Mouse (Mus musculus): Measurements from ENCODE around the gene Sapcd1. TPM values are rescaled to one million over a fixed set of nuclear protein-coding genes. Genes with fewer than 3 reads are reported as not detected.

The Sapcd1 gene
- total and polyA plus RNA-seq, 3 experiments, result 94.1 to 142 (median 105) TPM

DNA sequence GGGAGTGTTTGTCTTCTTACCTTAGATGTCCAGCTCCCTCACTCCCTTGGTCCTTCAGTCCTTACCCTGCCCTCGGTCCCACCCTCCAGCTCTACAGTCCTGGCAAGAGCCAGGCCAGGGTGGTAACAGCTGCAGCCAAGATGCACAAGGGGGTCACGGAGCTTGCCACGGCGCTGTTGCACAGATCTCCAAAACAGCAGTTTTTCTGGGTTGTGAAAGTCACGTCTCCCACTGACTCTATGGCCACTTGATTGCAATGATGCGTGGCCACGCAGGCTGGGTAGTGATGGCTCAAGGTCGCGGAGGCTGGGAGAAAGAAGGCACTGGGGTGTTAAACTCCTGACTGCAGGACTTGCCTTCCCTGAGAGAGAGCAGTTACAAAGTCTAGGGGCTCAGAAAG lies 43.6 kb upstream of the Sapcd1 start:
- Histone ChIP-seq H3K4me3 (replicated peaks in 1 of 3; ENCODE audit: low read depth in 2 of 3, low read length in 2 of 3, poor library complexity in 1 of 3) (no peak overlapping the region), H3K4me2 (ENCODE audit: insufficient read depth, low read depth, poor library complexity, severe bottlenecking) (no peak overlapping the region), H3K79me2 (replicated peaks; ENCODE audit: control insufficient read depth, extremely low read depth, insufficient read depth, poor library complexity, severe bottlenecking) (no peaks in the 10 kb centered on the region), H3K9me3 (replicated peaks; ENCODE audit: low read length) (no peaks in the 10 kb centered on the region), H3K27ac (ENCODE audit: insufficient read depth, low read depth) (no peak overlapping the region), H3K27me3 (replicated peaks) (no peaks in the 10 kb centered on the region), H3K9ac (ENCODE audit: insufficient read depth, low read depth) (no peak overlapping the region), H3K36me3 (replicated peaks in 1 of 2; ENCODE audit: control insufficient read depth in 1 of 2, insufficient read depth in 1 of 2, low read length in 1 of 2) (no peaks in the 10 kb centered on the region), H3K4me1 (ENCODE audit: control insufficient read depth in 1 of 2, insufficient read depth in 2 of 2) (0 out of 4 replicates have a peak, but pooled peaks cover 2 to 4% of the 10 kb centered on the region in 2 experiments)
- in situ Hi-C loops (cut with MboI; ENCODE audit: low pct_ligation_motif_present, low pct_unique_long_range_greater_than_20kb, low sequenced_read_pairs) (no loop called here), dilution Hi-C loops (cut with MboI; ENCODE audit: extremely low pct_ligation_motif_present, extremely low pct_unique_long_range_greater_than_20kb, low sequenced_read_pairs) (no loop called here)
- no peak for DNase-seq (ENCODE audit: extremely low read depth)
- no peak for TF ChIP-seq E2F4 (IDR thresholded peaks at IDR 0.05; ENCODE audit: insufficient replicate concordance, low read depth, low read length)
- TF ChIP-seq CHD2 (IDR thresholded peaks at IDR 0.05; ENCODE audit: low read length), result no peak
- no peak for TF ChIP-seq IRF4 (IDR thresholded peaks at IDR 0.05; ENCODE audit: low read depth, low read length)
- TF ChIP-seq RCOR1 (conservative IDR thresholded peaks at IDR 0.05; ENCODE audit: low read depth, low read length), result no peak
- TF ChIP-seq GABPA (IDR thresholded peaks at IDR 0.05; ENCODE audit: insufficient replicate concordance, low read depth, low read length), result no peak
- TF ChIP-seq HCFC1 (IDR thresholded peaks at IDR 0.05; ENCODE audit: low read depth, low read length), result no peak
- no peak for TF ChIP-seq TCF12 (IDR thresholded peaks at IDR 0.05; ENCODE audit: low read depth, low read length)
- no peak for TF ChIP-seq MAX (IDR thresholded peaks at IDR 0.05; ENCODE audit: low read length)
- TF ChIP-seq RAD21 (IDR thresholded peaks at IDR 0.05; ENCODE audit: low read depth, low read length), result no peak
- TF ChIP-seq BHLHE40 (IDR thresholded peaks at IDR 0.05; ENCODE audit: low read depth, low read length), result no peak
- TF ChIP-seq NELFE (IDR thresholded peaks at IDR 0.05; ENCODE audit: low read depth, low read length), result no peak
- no peak for TF ChIP-seq CTCF (conservative IDR thresholded peaks at IDR 0.05 in 1 of 2, IDR thresholded peaks at IDR 0.05 in 1 of 2; ENCODE audit: low read depth in 2 of 2, low read length in 2 of 2)
- no peak for TF ChIP-seq TBP (conservative IDR thresholded peaks at IDR 0.05; ENCODE audit: low read depth, low read length)
- no peak for TF ChIP-seq MAZ (IDR thresholded peaks at IDR 0.05; ENCODE audit: low read depth, low read length)
- no peak for TF ChIP-seq USF1 (IDR thresholded peaks at IDR 0.05; ENCODE audit: low read depth, low read length)
- TF ChIP-seq MAFK (IDR thresholded peaks at IDR 0.05; ENCODE audit: insufficient replicate concordance, low read length), result no peak
- TF ChIP-seq EP300 (IDR thresholded peaks at IDR 0.05; ENCODE audit: low read length), result no peak
- TF ChIP-seq MYC (IDR thresholded peaks at IDR 0.05; ENCODE audit: low read depth, low read length), result no peak
- TF ChIP-seq SIN3A (IDR thresholded peaks at IDR 0.05; ENCODE audit: low read length), result no peak
- TF ChIP-seq SMC3 (IDR thresholded peaks at IDR 0.05; ENCODE audit: low read depth, low read length), result no peak

DNA sequence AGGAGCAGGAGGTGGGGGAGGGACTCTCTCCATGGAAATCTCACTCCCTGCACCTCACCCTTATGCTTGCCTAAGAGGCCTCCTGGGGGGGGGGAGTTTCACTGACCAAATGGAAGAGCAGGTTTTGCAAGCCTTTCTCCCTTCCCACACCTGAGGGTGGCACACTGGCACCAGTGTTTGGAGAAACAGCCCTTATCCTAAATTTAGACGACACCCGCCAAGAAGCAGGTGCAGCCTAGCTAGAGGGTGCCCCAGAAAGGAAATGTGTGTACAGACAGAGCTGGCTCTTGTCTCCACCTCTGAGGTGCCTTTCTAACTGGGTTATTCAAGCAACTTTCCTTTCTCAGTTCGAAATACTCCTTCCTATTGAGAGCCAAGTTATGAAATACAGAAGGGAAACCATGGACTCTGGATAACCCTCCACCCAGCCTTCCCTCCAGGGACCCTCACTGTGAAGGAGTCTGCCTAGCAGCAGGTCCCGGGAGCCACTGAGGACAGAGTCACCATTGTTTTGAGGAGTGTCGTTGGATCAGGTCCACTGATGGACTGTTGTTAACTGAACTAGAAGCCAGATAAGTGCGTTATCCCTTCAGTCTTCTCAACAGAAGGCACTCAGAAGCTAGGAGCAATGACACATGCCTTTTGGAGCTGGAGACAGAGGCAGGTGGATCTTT lies 42.9 kb upstream of the Sapcd1 start:
- dilution Hi-C loops (cut with MboI; ENCODE audit: extremely low pct_ligation_motif_present, extremely low pct_unique_long_range_greater_than_20kb, low sequenced_read_pairs) (no loop called here), in situ Hi-C loops (cut with MboI; ENCODE audit: low pct_ligation_motif_present, low pct_unique_long_range_greater_than_20kb, low sequenced_read_pairs) (no loop called here)
- 0 out of 4 replicates have a peak, but pooled peaks cover 2 to 4% of the 10 kb centered on the region in 2 experiments for H3K4me1 ChIP-seq (ENCODE audit: control insufficient read depth in 1 of 2, insufficient read depth in 2 of 2)
- no peak for DNase-seq (ENCODE audit: extremely low read depth)
- H3K4me2 ChIP-seq (ENCODE audit: insufficient read depth, low read depth, poor library complexity, severe bottlenecking), result no peak overlapping the region
- no peak overlapping the region for H3K27ac ChIP-seq (ENCODE audit: insufficient read depth, low read depth)
- no peaks in the 10 kb centered on the region for H3K79me2 ChIP-seq (replicated peaks; ENCODE audit: control insufficient read depth, extremely low read depth, insufficient read depth, poor library complexity, severe bottlenecking)
- TF ChIP-seq JUN (IDR thresholded peaks at IDR 0.05; ENCODE audit: insufficient read depth, low read depth, low read length) (no peak), ELF1 (IDR thresholded peaks at IDR 0.05; ENCODE audit: low read depth, low read length) (no peak), CHD1 (IDR thresholded peaks at IDR 0.05; ENCODE audit: low read depth, low read length) (no peak), MYC (IDR thresholded peaks at IDR 0.05; ENCODE audit: low read depth, low read length) (no peak), ZKSCAN1 (IDR thresholded peaks at IDR 0.05; ENCODE audit: borderline replicate concordance, low read depth, low read length) (no peak), SIN3A (IDR thresholded peaks at IDR 0.05; ENCODE audit: low read length) (no peak), POLR2A (IDR thresholded peaks at IDR 0.05; ENCODE audit: low read depth, low read length) (no peak), E2F4 (IDR thresholded peaks at IDR 0.05; ENCODE audit: insufficient replicate concordance, low read depth, low read length) (no peak)
- no peaks in the 10 kb centered on the region for H3K36me3 ChIP-seq (replicated peaks in 1 of 2; ENCODE audit: control insufficient read depth in 1 of 2, insufficient read depth in 1 of 2, low read length in 1 of 2)
- H3K9ac ChIP-seq (ENCODE audit: insufficient read depth, low read depth), result no peak overlapping the region
- H3K27me3 ChIP-seq (replicated peaks), result no peaks in the 10 kb centered on the region
- no peak overlapping the region for H3K4me3 ChIP-seq (replicated peaks in 1 of 3; ENCODE audit: low read depth in 2 of 3, low read length in 2 of 3, poor library complexity in 1 of 3)
- no peaks in the 10 kb centered on the region for H3K9me3 ChIP-seq (replicated peaks; ENCODE audit: low read length)
